Mouse (Mus musculus) cerebellum, adult 2 months (tissue): ENCODE results near the gene Aanat. TPM values are rescaled to one million over a fixed set of nuclear protein-coding genes. Genes with fewer than 3 reads are reported as not detected.
"Not testable (repeated sequence)": the region's sequence is repeated elsewhere in the genome, so short reads cannot be mapped to it uniquely, and the experiment has no call there.

Experiments
- DNase-seq, 2 experiments: peaks; one replicate each; pipeline ENCODE4 v3.0.0; 2021
- H3K27ac ChIP-seq: fragments of 200-500 bp; 2 replicates; pipeline ENCODE4 v1.5.1; 2012; ENCODE audit warnings: low read length, control low read depth, inconsistent platforms; ENCODE audit not compliant: insufficient read depth
- H3K27me3 ChIP-seq: fragments of 200-500 bp; 2 replicates; pipeline ENCODE4 v1.6.1; 2012; ENCODE audit warnings: inconsistent platforms, mild to moderate bottlenecking, low read length, moderate library complexity; ENCODE audit not compliant: control insufficient read depth, insufficient read depth
- H3K4me1 ChIP-seq: fragments of 200-500 bp; 2 replicates; pipeline ENCODE4 v1.6.1; 2011; ENCODE audit warnings: low read length; ENCODE audit not compliant: control insufficient read depth, insufficient read depth
- H3K4me3 ChIP-seq: fragments of 200-500 bp; replicated peaks from 2 replicates; pipeline ENCODE3; 2011; ENCODE audit warnings: mild to moderate bottlenecking, low read depth, low read length, control low read depth; ENCODE audit not compliant: insufficient read depth
- CTCF ChIP-seq: fragments of 200-500 bp; IDR thresholded peaks from 2 replicates; pipeline ENCODE4 v1.5.1; 2011; ENCODE audit warnings: low read depth, mild to moderate bottlenecking, control low read depth, low read length, moderate library complexity, borderline replicate concordance; ENCODE audit not compliant: insufficient read depth
- POLR2A ChIP-seq: fragments of 200-500 bp; IDR thresholded peaks from 2 replicates; pipeline ENCODE4 v1.6.1; 2011; ENCODE audit warnings: low read length, control low read depth, borderline replicate concordance; ENCODE audit not compliant: insufficient read depth
- WGBS: fragments of 180-500 bp; shearing (Covaris S2); methylation state at CpG from one replicate; pipeline ENCODE4 v1.1.7; 2018; 5-methylcytosine and 5-hydroxymethylcytosine counted together
- polyA plus RNA-seq: library from polyadenylated mRNA; depleted of rRNA; stranded (reverse); fragments of >200 nt; gene quantifications from 2 replicates; pipeline ENCODE4 v1.2.3, GENCODE M21; 2012

Aanat gene
- polyA plus RNA-seq, 1 experiment, result 1.3 TPM

DNA sequence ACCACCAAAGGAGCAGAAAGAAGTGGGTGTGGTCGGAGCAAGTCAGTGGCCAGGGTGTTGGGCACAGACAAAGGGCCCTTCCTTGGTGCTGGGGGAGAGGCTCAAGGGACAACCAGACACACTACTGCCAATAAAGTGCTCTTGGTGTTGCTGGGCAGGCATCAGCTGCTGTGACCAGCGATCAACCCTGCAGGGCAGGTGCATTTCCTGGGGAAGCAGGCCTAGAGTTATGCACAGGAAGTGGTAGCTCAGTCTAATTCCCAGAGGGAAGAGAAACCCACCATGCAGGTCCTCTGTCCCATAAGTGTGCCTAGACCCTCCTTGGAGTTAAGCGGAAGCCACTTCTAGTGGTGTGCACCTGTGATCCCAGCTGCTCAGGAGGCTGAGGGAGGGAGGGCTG is 21.5 kb downstream of the Aanat start:
- WGBS, result 93% methylated on average over 3 of the region's 3 CpGs
- no peak for TF ChIP-seq CTCF
- TF ChIP-seq POLR2A, result no peak
- Histone ChIP-seq H3K27ac (no peak overlapping the region), H3K4me1 (peaks cover 27% of the 10 kb centered on the region), H3K4me3 (no peak overlapping the region), H3K27me3 (no peaks in the 10 kb centered on the region)
- DNase-seq, result no peak

GRCm38 (mm10) chr11:116609965-116610630 is 23.9 kb downstream of the Aanat start:
- no peak overlapping the region for H3K27ac ChIP-seq
- WGBS, result 15% methylated on average over 15 of the region's 15 CpGs
- H3K4me3 ChIP-seq, result peak overlapping the region; percentile 6
- peak; percentile 95 to 99 for DNase-seq
- peaks cover 44% of the 10 kb centered on the region for H3K4me1 ChIP-seq
- H3K27me3 ChIP-seq, result no peaks in the 10 kb centered on the region
- TF ChIP-seq CTCF (no peak), POLR2A (no peak)

GRCm38 (mm10) chr11:116611168-116611567 is 24.9 kb downstream of the Aanat start:
- peaks cover 53% of the 10 kb centered on the region for H3K4me1 ChIP-seq
- not testable (repeated sequence) for DNase-seq, H3K27ac ChIP-seq, H3K27me3 ChIP-seq, H3K4me3 ChIP-seq
- WGBS, result 89% methylated on average over 9 of the region's 9 CpGs

DNA sequence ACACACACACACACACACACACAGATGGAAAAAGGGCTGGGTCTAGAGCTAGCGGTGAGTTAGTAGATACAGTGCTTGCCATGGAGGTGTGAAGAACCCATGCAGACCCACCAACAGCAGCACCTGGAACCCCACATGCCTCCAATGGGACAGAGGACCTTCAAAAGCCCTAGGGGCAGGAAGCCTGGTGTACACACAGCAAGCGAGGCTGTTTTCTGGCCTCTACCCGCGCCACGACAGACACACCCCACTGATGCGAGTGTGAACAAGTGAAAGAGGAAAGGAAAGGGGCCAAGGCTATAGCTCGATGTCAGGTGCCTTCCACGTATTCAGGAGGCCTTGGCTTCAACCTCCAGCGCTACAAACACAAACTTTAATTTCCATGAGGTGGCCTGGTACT is 25.7 kb downstream of the Aanat start:
- Histone ChIP-seq H3K4me1 (peaks cover 60% of the 10 kb centered on the region), H3K27me3 (no peaks in the 10 kb centered on the region), H3K27ac (no peak overlapping the region), H3K4me3 (no peak overlapping the region)
- no peak for DNase-seq
- 97% methylated on average over 9 of the region's 9 CpGs for WGBS
- TF ChIP-seq CTCF, result no peak
- TF ChIP-seq POLR2A, result no peak

- H3K4me1 ChIP-seq, result peaks cover 63% of the 10 kb centered on the region
- DNase-seq, result no peak
- no peak overlapping the region for H3K4me3 ChIP-seq
- no peak overlapping the region for H3K27ac ChIP-seq
- TF ChIP-seq POLR2A (no peak), CTCF (no peak)
- no peaks in the 10 kb centered on the region for H3K27me3 ChIP-seq
- 95% methylated on average over 1 of the region's 1 CpGs for WGBS
These were observed 26.3 kb downstream of the Aanat start for GRCm38 (mm10) chr11:116612554-116612953.

GRCm38 (mm10) chr11:116613234-116613633 is 27.0 kb downstream of the Aanat start:
- DNase-seq, result no peak
- TF ChIP-seq POLR2A (no peak), CTCF (no peak)
- peaks cover 69% of the 10 kb centered on the region for H3K4me1 ChIP-seq
- WGBS, result 59% methylated on average over 6 of the region's 6 CpGs
- H3K27me3 ChIP-seq, result no peaks in the 10 kb centered on the region
- H3K4me3 ChIP-seq, result no peak overlapping the region
- H3K27ac ChIP-seq, result no peak overlapping the region

GRCm38 (mm10) chr11:116615735-116616437 is 29.7 kb downstream of the Aanat start:
- DNase-seq, result peak; percentile 56 to 68
- TF ChIP-seq POLR2A (no peak), CTCF (no peak)
- Histone ChIP-seq H3K4me1 (peaks cover 73% of the 10 kb centered on the region), H3K27me3 (no peaks in the 10 kb centered on the region), H3K4me3 (no peak overlapping the region), H3K27ac (no peak overlapping the region)
- 11% methylated on average over 15 of the region's 15 CpGs for WGBS
